Mouse (Mus musculus) colon, adult 2 months (tissue): ENCODE measurements around the gene Gm17660. TPM values are rescaled to one million over a fixed set of nuclear protein-coding genes. Genes with fewer than 3 reads are reported as not detected.

Experiments used
- polyA plus RNA-seq: library from polyadenylated mRNA; depleted of rRNA; stranded (reverse); fragments of >200 nt; gene quantifications from 2 replicates; pipeline ENCODE4 v1.2.3, GENCODE M21; 2012; rRNA removed

The Gm17660 gene
- not detected in 2 replicates for polyA plus RNA-seq

GRCm38 (mm10) chr5:104077508-104077907, at the start of gene Gm17660:
Gm17660 (minus strand) TSS chr5:104077608.

GRCm38 (mm10) chr5:104113491-104114172, 36.2 kb upstream of the Gm17660 start, which contains the start of gene Sparcl1:
Sparcl1 (minus strand) TSS chr5:104113733.

GRCm38 (mm10) chr5:104046256-104047199, 30.9 kb downstream of the Gm17660 start, which contains the start of gene Nudt9:
Nudt9 (plus strand) TSS chr5:104046306.

GRCm38 (mm10) chr5:104021597-104022378, 55.6 kb downstream of the Gm17660 start, which contains the start of gene Hsd17b11:
Hsd17b11 (minus strand) TSS chr5:104021919.

Other genes starting within 250 kb of the Gm17660 start
- 2.5 and 2.7 TPM in 2 replicates for gene Klhl8, start 166.3 kb downstream of the Gm17660 start, polyA plus RNA-seq
- gene Hsd17b13, start 100.2 kb downstream of the Gm17660 start, polyA plus RNA-seq, result 2.1 and 10.7 TPM in 2 replicates
- 36.7 and 42.5 TPM in 2 replicates for gene Hsd17b11, start 55.7 kb downstream of the Gm17660 start, polyA plus RNA-seq
- 52.5 and 63.1 TPM in 2 replicates for gene Nudt9, start 31.3 kb downstream of the Gm17660 start, polyA plus RNA-seq
- 103 and 110 TPM in 2 replicates for gene Sparcl1, start 36.1 kb upstream of the Gm17660 start, polyA plus RNA-seq
- 0.08 TPM in 1 of 2 replicates, not detected in the other for gene Dspp, start 93.1 kb upstream of the Gm17660 start, polyA plus RNA-seq
- 0.05 and 0.35 TPM in 2 replicates for gene Dmp1, start 125.0 kb upstream of the Gm17660 start, polyA plus RNA-seq
- gene Ibsp, start 221.6 kb upstream of the Gm17660 start, polyA plus RNA-seq, result not detected in 2 replicates
- gene Mepe, start 247.7 kb upstream of the Gm17660 start, polyA plus RNA-seq, result not detected in 2 replicates